Mouse (Mus musculus): ENCODE data around the gene Atp5s.
A peak's percentile ranks its signal among the peaks of the same experiment; 100 is the strongest.

Atp5s gene

DNA sequence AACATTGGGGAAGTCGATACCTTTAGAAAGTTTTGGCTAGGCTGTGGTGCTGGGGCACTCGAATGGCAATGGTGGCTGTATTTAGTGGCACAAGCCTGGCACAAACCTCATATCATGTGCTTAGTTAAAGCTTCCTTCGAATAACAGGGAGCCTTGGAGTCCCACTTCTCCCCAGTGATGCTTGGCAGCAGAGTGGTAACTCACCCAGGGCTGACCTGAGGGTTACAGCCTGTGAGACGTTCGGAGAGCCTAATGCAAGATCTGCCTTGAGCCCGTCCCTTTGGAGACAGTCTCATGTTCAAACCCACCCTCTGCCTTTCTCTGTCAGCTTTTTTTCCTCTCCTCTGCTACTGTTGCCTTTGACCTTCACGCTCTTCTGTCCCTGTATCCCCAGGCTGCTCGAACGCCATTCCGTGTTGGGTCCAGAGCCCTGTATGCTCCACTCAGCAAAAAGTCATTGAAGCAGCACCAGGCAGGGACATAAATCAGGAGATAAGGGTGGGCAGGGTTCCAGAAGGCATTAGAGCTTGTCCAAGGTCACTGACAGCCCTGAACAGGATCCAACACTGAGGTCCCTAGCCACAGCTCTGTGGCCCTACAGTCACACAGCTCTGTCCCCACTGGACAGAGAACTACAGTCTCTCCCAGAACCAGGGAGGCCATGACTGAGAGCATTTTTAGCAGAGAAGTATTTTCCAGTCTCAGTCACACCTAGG lies 57.3 kb downstream of the Atp5s start:
- DNase-seq: no peak

DNA sequence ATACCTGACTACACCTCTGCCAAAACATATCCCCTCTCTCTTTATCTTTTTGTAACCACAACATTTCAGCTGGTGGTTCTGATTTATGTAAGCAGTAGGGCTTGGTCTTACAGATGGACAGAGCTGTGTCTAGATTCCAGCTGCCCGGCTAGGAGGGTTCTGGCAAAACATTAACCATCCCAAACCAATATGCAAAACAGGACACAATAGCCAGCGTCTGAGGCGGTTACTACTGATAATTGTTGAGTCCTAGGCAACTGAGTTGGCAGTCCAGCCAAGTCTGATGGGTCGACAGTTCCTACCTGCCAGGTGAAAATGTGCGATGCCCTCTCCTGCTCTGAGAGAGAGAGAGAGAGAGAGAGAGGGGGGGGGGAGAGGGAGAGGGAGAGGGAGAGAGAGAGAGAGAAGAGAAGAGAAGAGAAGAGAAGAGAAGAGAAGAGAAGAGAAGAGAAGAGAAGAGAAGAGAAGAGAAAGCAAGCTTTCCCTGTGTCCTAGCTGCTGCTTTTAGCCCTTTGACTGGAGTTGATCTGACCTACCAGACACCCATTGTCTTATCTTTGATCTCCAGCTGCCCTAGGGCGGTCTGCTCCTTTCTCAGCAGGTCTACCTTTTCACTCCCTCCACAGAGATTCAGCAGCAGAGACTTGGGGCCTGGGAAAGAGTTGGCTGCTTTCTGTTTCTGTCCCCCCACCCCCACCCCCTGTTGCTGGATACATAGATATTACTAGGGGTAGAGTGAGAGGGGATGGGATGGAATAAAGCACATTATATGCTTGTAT lies 58.7 kb downstream of the Atp5s start:
- DNase-seq: no peak

- no peak for DNase-seq
These were observed 60.7 kb downstream of the Atp5s start for GRCm38 (mm10) chr12:69785471-69785870.

DNA sequence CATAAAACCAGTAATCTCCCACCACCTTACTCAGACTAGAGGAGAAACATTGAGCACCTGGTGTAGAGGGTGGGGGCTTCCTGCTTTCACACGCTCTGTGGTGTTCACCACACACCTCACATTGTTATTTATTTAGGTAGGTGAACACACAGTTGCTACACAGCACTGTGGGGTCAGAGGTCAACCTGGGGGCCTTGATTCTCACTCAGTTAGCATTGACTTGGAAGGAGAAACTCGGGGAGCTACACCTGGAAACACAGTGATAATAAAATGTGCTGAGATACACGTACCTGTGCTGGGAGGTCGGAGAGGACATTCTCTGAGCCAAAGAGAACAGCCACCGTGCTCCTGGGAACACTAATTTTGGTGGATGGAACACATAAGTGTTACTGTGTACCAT lies 63.6 kb downstream of the Atp5s start:
- DNase-seq: no peak

GRCm38 (mm10) chr12:69789766-69790529 lies 65.2 kb downstream of the Atp5s start:
- DNase-seq: no peak

DNA sequence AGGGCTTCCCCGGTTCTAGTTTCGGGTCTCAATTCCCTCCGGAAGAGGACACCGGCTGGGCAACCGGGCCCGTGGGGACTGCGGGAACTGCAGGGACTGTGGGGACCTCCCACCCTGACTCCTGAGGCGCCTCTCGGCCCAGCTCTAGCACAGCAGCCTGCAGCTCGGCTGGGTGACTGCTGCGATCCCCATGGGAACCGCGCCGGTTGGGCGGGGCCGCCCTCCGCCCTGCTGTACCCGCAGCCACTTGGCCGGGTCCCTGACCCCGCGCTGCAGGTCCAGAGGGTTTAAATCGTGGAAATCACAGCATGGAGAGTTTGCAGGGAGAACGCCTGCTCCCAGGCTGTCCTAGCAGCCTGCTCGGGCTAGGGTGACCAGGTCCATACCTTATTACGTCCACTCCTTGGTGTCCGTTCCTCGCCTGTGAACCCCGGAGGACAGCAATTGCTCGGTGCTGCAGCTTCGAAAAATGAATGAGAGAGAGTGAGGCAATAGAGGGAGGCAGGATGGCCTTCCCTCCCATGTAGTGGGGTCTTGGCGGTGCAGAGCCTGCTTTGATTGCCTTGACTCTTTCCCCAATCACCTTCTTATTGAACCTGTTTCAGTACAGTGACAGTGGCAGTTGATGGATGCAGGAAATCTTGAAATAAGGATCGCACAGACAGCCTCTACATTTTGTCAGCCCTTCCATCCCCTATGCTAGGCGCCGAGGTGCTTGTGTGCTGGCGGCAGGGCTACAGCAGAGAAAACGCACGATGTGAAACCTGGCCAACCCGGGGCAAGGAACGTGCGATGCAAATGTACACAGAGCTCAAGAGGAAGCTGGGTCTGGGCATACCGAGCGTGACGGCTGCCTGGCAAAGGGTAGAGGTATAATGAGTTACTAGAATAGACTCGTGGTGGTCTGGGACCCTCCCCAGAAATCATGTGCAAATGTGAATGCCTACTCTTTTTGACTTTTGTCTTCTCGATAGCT lies 66.1 kb downstream of the Atp5s start, which contains the start of gene Cdkl1:
TSS of gene Cdkl1 (minus strand) at position 738 of the 976 bp plus-strand sequence.
- peak; percentile 40 for DNase-seq
